Mouse (Mus musculus) testis, adult 2 months (tissue): Measurements from ENCODE around the gene Cbll1.

Experiments
- CTCF ChIP-seq: fragments of 200-500 bp; IDR thresholded peaks from 2 replicates; pipeline ENCODE4 v1.5.1; 2012; ENCODE audit warnings: low read depth, mild to moderate bottlenecking, inconsistent platforms, low read length, moderate library complexity; ENCODE audit not compliant: control insufficient read depth, insufficient read depth, insufficient replicate concordance
- POLR2A ChIP-seq: fragments of 200-500 bp; IDR thresholded peaks from 2 replicates; pipeline ENCODE4 v1.6.1; 2012; ENCODE audit warnings: low read depth, mild to moderate bottlenecking, inconsistent platforms, low read length, moderate library complexity; ENCODE audit not compliant: control insufficient read depth

- TF ChIP-seq CTCF = no peak
- TF ChIP-seq POLR2A = no peak
Observed at GRCm38 (mm10) chr12:31500196-31500595, 780 bp upstream of the Cbll1 start.
